Mouse (Mus musculus) cerebellum, adult 2 months (tissue): ENCODE results near the gene Amt.

ENCODE experiments used
- CTCF ChIP-seq: fragments of 200-500 bp; IDR thresholded peaks from 2 replicates; pipeline ENCODE4 v1.5.1; 2011; ENCODE audit warnings: low read depth, mild to moderate bottlenecking, control low read depth, low read length, moderate library complexity, borderline replicate concordance; ENCODE audit not compliant: insufficient read depth
- POLR2A ChIP-seq: fragments of 200-500 bp; IDR thresholded peaks from 2 replicates; pipeline ENCODE4 v1.6.1; 2011; ENCODE audit warnings: low read length, control low read depth, borderline replicate concordance; ENCODE audit not compliant: insufficient read depth

DNA sequence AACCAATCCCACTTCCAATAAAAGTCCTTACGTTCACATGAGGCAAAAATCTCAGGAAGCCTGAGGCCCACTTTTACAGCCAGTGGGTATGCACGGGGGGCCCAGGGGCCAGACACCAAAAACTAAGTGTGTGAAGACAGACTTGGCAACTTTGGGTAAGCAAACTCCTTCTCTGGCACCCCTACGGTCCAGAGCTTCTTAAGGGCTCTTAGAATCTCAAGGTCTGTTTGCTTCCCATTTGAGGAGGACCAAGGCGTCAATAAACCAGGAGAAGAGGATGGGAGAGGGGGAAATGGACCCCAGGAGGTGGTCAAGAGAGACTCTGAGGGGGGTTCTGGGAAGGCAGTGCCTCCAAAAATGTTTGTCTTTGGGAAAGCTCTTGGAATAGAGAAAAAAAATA, 23.2 kb upstream of the Amt start:
- TF ChIP-seq CTCF, result no peak
- no peak for TF ChIP-seq POLR2A
